Mouse (Mus musculus): ENCODE data around the gene Adh6b.

DNA sequence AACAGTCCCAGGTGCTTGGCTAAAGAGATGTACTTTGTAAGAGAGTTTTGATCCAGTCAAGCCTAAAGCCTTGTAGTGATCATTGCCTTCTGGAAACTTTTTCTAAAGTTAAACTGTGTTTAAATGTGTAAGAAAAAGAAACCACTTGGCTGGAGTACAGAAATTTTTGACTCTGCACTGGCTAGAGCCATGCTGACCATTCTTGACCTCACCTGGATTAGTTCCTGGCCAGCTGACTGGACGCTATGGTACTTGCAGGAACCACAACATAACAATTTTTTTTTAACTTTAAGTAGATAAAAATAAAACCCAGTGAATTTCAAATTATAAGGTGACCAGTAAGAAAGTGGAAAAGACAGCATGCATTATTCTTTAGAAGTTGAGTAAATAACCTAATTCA is 28.0 kb downstream of the Adh6b start:
- no peak for TF ChIP-seq CTCF (IDR thresholded peaks at IDR 0.05; ENCODE audit: control insufficient read depth, insufficient read depth, insufficient replicate concordance, low read depth, low read length)
- no peak for TF ChIP-seq POLR2A (IDR thresholded peaks at IDR 0.05; ENCODE audit: control insufficient read depth, low read depth, low read length)
